Mouse (Mus musculus): ENCODE data around the gene Fam160b1.

The Fam160b1 gene

DNA sequence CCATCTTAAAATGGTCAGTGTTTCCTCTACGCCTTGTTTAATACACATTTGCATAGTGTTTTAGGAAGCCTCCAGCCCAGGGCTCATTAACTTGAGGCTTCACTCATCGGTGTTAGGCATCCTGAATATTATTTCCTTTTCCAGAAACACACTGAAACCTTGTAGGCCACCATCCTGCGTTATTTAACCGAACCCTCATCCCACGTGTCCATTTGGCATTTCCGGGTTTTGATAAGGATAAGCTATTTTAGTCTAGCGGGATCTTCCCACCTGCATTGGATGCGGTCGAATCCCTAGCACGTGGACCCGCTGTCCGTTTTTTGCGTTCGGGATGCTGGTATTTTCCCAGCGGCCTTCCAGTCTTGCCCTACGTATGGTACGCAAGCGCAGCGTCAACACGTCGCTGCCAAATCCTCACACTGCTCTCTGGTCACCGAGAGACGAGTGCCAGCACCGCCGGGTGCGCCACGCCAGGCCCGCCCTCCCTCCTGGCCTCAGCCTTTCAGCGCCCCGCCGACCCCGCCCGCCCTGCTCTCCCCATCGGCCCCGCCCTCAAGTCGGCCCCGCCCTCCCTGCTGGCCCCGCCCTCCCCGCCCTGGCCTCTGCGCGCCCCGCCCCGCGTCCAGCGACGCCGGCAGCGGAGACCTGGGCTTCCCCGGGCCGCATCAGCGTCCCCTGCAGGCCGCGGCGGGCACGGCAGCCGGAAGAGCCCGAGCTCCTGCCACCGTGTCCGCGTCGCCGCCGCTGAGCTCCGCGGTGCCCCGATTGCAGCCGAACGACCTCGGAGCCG lies at the start of gene Fam160b1:
TSS of gene Fam160b1 (plus strand) at position 340 of the 790 bp plus-strand sequence.
- peak; percentile 94 to 97 for DNase-seq

DNA sequence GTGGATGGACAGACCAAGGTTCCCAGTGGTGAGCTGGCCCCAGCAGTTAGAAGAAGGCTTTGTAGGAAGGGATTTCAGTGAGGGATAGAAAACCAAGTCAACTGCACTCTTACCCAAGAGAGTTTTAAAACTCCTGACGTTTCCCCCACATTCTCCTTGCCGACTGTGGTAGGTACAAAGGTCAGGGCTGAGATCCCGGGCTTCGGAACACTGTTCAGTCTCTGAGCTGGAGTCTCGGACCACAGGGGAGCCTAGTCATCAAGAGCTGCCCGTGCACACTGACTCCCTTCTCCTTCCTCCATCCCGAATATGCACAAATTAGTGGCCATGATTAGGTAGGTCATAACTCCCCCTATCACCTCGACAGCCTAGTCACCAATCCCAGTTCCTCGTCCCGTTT lies 47.3 kb upstream of the Fam160b1 start:
- DNase-seq, result no peak

DNA sequence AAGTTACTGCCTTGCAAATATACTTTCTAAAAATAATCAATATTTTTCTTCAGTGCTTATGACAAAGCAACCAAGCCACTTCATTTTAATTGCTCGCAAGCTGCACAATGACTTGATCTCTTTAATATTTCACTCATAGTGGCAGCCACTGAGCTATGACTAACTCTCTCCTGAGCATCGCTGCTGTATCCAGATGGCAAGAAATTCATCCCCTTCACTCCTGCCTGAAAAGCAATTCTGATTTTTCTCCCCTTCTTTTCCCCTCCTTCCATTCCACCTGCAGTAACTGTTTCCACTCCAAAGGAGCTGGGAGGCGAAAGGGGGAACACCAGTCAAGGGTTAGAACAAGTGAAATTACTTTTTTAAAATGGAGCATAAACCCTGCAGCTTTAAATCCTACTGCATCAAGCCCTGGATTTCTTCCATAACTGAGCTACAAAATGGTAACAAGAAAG lies 46.6 kb upstream of the Fam160b1 start:
- peak in 1 of 2 experiments; percentile 9 for DNase-seq

DNA sequence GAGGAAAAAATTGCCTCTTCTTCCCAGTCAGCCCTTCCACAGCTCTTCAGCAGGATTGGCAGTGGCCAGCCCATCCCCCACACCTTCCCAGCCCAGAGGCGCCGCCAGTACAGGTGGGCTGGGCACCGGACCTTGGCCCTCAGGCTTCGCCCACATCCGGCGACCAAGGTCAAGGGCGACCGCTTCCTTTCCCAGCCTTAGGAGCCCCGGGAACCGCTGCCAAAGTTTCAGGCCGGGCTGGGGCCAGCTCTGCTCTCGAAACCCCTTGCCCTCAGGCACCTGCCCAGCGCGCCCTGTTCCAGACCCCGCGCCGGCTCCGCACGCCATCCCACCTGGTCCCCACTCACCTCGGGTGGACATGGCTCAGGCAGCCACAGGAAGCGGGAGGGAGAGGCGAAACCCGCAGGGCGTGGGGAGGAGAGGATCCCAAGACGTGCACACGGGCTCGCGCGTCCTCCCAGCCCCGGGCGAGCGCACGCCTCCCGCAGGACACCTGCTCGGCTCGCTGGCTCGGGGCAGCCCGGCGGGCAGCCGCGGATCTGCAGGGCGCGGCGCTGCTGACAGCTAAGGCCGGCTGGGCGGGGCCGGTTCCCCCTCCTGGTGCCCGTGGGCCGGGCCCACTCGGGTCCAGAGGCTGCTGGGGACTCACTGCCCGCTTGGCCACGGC lies 46.0 kb upstream of the Fam160b1 start, which contains the start of gene Ablim1:
TSS of gene Ablim1 (minus strand) at position 574 of the 667 bp plus-strand sequence.
- DNase-seq, result peak; percentile 66 to 67

DNA sequence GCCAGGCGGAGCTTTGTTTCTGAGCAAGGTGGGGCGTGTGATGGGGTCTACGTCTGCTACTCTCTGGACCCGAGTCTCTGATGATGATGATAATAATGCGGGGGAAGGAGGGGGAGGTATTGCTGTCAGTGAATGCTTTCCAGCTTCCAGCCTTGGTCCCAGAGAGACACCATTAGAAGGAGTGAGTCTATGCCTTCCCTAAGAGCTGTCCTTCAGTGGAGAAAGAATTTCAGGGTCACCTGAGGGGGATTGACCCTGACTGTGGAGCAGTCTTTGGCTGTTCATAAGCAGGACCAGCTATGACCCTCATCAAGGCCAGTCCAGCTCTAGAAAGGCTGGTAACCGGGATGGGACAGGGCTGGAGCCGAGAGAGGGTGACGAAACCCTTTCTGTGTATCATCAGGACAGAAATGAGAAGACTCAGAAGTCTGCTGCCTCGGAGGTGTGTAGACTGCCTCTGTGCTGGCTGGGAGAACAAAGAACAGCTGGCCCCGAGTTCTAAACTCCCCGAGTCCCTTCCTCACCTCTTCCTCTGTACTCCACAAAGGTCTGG lies 45.4 kb upstream of the Fam160b1 start:
- DNase-seq, result no peak

DNA sequence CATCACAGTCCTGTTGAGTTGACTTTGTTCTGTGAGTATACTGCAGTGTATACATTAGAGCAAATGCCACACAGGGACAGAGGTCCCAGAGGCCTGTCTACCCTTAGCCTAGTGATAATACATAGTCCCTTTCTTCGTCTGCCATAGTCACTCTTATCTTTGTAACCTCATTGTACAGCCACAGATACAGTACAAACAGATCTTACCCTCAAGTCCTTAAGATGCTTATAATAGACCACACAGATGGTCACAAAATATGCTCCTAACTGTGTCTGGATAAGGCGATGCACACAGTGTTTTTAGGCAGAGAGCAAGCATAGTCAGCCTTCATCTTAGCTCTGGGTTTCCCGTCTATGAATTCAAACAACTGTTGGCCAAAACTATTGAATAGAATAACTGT lies 43.9 kb upstream of the Fam160b1 start:
- no peak for DNase-seq

DNA sequence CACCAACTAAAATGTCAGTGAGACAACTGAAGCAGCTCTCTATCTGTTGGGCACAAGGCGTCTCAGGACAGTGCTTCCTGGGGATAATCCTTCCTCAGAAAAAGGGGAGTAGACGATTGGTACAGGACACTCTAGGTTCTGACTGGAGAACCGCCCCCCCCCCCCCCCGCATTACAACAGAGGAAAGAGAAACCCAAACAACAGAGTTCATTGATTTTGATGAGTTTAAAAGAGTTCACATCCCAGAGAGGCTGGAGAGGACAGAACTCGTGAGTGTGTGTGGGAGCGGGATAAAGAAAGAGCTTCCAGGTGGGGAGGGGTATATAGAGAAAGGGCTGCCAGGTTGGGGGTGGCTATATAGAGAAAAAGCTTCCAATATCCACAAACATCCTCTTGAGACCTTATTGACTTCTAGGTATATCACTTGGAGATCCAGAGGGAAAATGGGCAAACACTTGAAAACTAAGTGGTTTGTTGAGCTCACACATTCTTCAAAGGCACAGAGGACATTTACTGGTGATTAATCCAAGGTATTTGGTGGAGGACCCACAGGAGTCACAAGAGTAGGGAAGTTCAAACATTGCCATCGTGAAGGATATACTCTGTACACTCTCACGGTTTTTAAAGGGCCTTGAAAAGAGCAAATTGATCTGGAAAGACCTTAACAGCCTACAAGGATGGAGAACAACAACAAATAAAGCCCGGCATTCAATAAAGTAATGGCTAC lies 39.7 kb upstream of the Fam160b1 start:
- no peak for DNase-seq

DNA sequence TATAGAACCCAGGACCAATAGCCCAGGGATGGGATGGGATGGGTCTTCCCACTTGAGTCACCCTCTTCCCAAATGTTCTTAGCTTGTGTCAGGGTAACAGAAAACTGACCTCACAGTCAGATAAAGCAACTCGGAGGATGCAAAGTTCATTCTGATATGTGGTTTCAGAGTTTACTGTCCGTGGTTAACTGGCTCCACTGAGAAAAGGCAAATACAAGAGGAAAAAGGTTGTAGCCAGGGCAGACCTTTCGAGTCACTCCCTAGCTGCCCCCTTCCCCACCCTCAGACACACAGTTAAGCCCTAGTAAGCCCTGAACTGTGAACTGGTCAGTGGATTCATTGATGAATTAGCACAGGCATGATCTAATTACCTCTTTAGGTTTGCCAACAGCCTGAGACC lies 38.6 kb upstream of the Fam160b1 start:
- no peak for DNase-seq

DNA sequence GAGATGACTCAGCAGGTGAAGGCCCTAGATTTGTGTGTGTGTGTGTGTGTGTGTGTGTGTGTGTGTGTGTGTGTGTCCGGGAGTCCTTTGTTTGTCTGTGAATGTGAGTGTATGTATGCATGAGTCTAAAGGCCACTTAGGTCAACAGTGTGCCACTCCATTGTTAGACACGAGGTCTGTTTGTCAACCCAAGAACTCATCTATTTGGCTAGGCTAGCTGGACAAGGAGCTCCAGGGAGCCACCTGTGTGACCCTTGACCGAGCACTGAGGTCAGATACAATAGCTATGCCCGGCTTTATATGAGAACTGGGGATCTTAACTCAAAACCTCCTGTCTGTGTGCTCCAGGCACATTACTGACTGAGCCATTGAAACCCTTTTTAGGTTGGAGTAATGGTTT lies 38.0 kb upstream of the Fam160b1 start:
- no peak for DNase-seq

DNA sequence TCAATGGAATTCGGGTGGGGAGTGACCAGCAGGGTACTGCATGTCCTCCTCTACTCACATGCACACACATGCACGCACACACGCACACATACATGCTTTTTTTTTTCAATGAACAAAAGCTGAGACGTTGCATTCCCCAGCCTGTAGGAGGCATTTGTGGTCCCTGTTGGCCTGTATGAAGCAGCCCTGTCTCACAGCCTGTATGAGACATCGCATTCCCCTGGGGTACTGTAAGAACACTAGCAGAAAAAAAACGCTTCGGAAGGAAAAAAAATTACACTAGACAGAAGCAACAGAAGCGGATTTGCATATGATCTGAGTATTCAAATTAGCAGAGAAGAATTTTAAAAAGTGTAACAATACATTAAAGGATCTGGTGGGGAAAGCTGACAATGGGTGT lies 37.4 kb upstream of the Fam160b1 start:
- no peak for DNase-seq

DNA sequence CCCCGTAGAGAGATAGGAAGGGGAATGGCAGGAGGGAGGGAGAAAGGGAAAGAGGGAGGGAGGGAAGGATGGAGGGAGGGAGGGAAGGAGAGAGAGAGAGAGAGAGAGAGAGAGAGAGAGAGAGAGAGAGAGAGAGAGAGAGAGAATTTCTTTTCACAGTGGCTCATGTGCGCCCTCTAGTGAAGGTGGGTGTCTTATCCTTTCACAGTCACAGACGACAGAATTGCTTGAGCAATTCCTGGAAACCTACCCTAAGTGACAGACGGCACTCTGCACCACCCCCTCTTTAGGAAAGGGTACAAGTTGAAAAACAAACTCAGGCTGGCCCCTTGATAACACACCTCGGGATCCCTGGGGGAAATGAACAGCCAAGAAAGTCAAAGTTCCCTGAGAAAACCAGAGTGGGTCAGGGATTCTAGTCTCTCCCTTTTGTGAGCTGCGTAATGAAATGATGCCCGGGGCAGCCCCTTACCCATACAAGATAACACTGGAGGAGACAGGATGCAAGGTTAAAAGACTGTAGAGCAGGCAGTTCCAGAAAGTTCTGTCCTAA lies 34.7 kb upstream of the Fam160b1 start:
- peak; percentile 71 to 77 for DNase-seq

DNA sequence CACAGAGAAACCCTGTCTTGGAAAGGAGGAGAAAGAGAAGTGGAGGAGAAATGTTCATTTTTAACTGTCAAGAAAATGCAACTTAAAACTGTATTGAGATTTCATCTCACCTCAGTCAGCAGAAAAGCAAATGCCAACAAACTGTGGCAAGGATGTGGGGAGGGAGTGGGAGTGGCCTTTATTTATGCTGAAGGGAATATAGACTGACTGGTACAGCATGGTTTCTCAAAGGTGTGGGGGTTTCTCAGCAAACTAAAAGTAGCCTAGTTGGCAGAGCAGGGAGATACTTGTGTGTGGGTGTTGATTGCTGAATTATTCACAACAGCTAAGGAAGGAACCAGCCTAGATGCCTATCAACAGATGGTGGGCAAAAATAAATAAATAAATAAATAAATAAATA lies 32.8 kb upstream of the Fam160b1 start:
- DNase-seq, result no peak

DNA sequence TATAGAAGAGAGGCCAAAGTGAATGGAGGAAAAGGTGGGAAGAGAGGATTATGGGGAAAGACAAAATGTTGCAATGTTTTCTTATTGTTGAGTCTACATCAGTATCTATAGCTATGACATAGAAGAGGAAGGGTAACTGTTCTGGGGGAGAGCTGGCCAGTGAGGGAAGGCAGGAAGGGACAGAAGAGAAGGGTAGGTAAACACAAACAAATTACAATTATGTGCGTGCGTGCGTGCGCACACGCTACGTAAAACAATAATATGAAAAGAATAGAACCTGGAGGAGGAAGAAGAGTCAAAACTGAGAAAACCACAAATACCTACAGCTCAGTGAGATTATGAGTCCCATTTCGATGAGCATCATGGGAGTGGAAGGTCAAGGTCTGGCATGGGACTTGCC lies 32.2 kb upstream of the Fam160b1 start:
- no peak for DNase-seq

DNA sequence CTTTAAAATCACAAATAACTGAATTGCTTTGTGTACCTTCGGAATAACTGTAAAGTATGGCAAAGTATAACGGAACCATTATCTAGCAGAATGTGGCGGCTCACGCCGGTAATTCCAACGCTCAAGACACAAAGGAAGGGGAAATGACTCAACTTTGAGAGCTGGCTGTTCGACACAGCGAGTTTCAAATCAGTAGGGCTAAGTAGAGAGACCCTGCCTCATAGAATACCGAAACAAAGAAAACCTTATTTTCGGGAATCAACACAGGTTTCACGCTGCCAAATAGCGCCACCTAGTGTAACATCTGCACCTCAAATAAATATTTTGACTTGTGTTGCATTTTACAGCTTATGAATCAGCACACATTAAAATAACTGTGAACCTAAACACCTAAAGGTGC lies 31.7 kb upstream of the Fam160b1 start:
- peak; percentile 59 to 63 for DNase-seq

DNA sequence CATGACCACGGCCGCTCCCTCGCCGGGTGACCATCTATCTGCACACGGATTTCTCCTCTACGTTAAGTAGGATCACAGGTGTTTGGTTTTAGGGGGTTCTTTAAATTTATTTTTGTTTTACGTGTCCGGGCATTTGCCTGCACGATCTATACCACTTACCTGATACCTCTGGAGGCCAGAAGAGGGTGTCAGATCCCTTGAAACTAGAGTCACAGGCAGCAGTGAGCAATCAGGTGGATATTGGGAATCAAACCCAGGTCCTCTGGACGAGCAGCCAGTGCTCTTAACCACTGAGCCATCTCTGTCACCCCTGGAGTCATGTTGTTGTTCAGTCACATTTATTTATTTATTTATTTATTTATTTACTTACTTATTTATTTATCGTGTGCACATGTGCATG lies 30.2 kb upstream of the Fam160b1 start:
- no peak for DNase-seq

DNA sequence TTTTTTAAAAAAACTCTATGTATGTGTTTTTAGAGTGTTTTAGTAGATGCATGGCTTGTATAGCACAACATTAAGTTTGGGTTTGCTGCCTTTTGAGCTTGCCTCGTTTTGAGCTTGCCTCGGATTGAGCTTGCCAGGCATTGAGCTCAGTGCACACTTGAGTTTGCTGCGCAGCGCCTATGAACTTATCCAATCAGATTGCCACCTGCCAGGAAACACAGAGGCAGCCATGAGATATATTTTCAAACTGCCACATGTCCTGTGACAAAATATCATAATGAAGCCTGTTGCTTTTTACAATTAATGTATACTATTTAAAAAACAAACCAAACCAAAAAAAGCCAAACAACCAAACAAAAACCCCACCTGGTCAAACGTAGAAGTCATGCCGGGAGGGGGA lies 29.2 kb upstream of the Fam160b1 start:
- DNase-seq, result no peak

DNA sequence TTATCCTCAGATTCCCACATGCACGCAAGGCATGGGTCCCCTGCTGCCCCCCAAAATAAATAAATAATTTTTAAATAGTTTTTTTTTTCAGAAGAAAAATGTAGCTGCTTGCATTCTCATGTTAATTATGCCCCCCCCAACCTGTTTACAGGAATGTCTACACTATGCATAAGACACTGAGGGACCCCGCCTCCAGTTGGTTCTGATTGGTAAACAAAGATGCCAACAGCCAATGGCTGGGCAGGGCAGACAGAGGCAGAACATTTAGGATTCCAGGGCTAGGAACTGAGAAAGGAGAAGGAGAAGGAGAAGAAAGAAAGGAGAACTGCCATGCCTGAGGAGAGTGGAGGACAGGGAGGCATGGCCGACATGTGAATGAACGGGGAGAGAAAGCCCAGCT lies 27.1 kb upstream of the Fam160b1 start:
- no peak for DNase-seq

DNA sequence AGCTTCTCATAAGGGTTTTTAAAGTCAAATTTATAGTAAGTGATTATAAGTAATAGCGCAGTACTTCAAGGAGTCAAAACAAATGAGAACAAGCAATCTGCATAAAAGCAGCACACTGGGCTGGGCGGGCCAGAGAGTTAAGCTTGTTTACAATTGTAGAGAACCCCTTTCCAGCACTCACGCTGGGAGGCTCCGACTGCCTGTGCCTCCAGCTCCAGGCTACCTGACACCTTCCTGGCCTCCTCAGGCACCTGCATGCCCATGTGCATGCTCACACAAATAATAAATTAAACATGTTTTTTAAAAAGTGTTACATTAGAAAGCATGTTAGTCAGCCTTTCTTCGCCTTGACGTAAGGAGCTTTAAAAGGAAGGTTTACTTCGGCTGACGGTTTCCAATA lies 25.3 kb upstream of the Fam160b1 start:
- DNase-seq, result no peak

DNA sequence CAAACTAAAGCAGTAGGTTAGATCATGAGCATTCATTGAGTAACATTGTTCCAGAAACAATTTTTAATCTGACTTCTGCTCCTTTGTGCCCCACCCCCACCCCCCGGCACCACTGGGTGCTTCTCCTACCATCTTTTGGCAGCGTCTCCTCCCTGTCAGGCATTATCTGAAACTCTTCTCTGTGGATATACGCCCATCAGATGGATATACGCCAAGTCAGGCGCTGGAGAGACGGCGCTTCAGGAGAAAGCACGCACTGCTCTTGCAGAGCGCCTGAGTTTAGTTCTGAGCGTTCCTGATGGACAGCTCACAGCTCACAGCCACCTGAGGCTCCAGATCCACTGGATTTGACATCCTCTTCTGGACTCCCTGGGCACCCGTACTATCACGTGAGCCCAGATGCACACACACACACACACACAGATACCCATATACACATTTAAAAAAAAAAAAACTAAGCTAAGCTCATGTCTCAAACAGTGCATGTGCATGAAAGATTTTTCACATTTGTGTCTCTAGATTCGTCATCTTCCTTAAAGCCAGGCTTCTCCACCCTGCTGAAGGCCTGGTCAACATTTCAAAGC lies 21.1 kb upstream of the Fam160b1 start:
- DNase-seq, result no peak

DNA sequence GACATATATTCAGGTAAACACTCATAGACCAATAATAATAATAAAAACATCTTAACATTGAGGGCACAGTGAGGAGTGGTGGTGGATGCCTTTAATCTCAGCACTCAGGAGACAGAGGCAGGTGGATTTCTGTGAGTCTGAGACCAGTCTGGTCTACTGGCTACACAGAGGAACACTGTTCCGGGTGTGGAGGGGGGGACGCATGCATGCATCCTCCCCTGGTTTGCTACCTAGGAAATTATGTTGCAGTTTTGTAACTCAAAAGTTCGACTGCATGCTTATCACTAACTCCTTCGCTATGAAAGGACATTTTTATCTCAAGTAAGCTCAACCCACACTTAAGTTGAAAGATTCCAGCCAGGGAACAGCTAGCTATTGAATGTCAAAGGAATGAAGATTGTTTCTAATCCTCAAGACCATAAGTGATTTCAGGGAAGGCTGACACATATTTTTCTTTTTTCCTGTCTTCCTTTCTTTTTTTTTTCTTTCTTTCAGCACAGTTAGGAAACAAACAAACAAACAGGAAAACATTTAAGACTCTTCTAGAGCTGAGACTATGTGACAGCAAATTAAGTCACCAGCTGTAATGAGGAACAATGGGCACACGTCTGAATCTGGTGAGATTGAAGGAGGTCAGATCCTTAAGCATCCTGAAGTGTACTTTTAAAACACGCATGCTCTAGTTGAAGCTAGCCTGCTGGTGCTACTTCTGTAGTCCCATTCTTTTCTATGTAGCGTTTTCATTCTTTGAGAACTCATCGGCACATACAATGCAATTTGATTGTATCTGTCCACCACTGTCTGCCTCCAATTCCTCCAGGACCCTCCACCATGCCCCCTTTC lies 19.4 kb upstream of the Fam160b1 start:
- DNase-seq, result no peak

DNA sequence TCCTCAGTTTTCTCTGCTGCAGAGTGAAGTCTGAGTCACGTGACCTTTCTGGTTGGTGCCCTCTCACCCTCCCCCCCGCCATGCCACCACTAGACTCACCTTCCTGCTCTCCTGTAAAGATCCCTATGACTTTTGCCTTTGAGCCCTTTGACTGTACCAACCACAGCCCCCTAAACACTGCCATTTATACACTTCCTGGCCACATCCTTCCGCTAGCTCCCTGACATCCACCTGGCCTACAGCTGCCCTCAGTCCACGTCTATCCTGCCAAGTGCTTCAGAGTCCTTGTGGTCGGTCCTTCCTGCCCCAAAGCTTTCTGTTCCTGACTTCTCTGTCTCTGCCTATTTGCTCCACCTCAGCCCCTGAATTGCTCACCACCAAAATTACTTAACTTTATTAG lies 16.6 kb upstream of the Fam160b1 start:
- DNase-seq, result peak in 1 of 2 experiments; percentile 25

DNA sequence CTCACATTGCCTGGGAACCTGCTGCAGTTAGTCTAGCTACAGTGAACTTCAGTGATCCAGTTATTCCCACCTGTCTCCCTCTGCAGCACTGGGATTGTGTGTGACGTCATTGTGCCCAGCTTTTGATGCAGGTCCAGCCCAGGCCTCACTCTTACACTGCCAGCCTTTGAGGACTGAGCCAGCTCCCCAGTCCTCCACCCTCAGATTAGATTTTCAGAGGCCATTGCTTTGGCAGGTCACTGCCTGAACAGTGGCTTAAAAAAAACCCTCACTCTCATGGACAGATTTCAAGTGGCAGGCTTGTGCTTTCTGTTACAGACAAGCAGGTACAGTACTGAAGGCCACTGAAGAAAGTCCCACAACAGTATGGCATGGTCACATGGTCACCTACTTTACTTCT lies 15.8 kb upstream of the Fam160b1 start:
- no peak for DNase-seq

Data from B cell, adult 2 months (primary cell).